Mouse (Mus musculus) limb, embryonic 15.5 days (tissue): ENCODE data around the gene Gng7. TPM values are rescaled to one million over a fixed set of nuclear protein-coding genes. Genes with fewer than 3 reads are reported as not detected.
A peak's percentile ranks its signal among the peaks of the same experiment; 100 is the strongest.

ENCODE experiments used
- ATAC-seq: fragments of 200-750 bp; cut with Nextera tagmentation; 2 replicates; pipeline ENCODE4 v1.8.0; 2017; ENCODE audit warnings: low read depth, moderate TSS enrichment; ENCODE audit not compliant: insufficient number of reproducible peaks, low FRiP score, low TSS enrichment
- H3K27ac ChIP-seq: fragments of 300-500 bp; sonication (generic); 2 replicates; pipeline ENCODE4 v1.5.1; 2015; ENCODE audit warnings: moderate library complexity, mild to moderate bottlenecking, inconsistent platforms
- H3K27me3 ChIP-seq: fragments of 300-500 bp; sonication (generic); 2 replicates; pipeline ENCODE4 v1.6.1; 2015; ENCODE audit warnings: inconsistent platforms
- H3K36me3 ChIP-seq: fragments of 300-500 bp; sonication (generic); 2 replicates; pipeline ENCODE4 v1.6.1; 2015; ENCODE audit warnings: inconsistent platforms
- H3K4me1 ChIP-seq: fragments of 300-500 bp; sonication (generic); 2 replicates; pipeline ENCODE4 v1.6.1; 2015; ENCODE audit warnings: inconsistent platforms
- H3K4me2 ChIP-seq: fragments of 300-500 bp; sonication (generic); 2 replicates; pipeline ENCODE4 v1.6.1; 2015; ENCODE audit warnings: mild to moderate bottlenecking, inconsistent platforms
- H3K4me3 ChIP-seq: fragments of 300-500 bp; sonication (generic); 2 replicates; pipeline ENCODE4 v1.5.1; 2015; ENCODE audit warnings: mild to moderate bottlenecking, inconsistent platforms
- H3K9ac ChIP-seq: fragments of 300-500 bp; sonication (generic); 2 replicates; pipeline ENCODE4 v1.6.1; 2015; ENCODE audit warnings: inconsistent platforms
- H3K9me3 ChIP-seq: fragments of 300-500 bp; sonication (generic); 2 replicates; pipeline ENCODE4 v1.6.1; 2016; ENCODE audit warnings: inconsistent platforms
- WGBS: fragments of 180-500 bp; shearing (Covaris S2); methylation state at CpG from one replicate; pipeline ENCODE4 v1.1.7; 2015; 5-methylcytosine and 5-hydroxymethylcytosine counted together
- polyA plus RNA-seq: library from polyadenylated mRNA; unstranded; fragments of >200 nt; fragmentation: Nextera tagmentation; extraction: Ambion mirVana; gene quantifications from 2 replicates; pipeline ENCODE4 v1.2.1, GENCODE M21; 2015

The Gng7 gene
- polyA plus RNA-seq, 1 experiment from 2014 or later = 8.7 TPM

DNA sequence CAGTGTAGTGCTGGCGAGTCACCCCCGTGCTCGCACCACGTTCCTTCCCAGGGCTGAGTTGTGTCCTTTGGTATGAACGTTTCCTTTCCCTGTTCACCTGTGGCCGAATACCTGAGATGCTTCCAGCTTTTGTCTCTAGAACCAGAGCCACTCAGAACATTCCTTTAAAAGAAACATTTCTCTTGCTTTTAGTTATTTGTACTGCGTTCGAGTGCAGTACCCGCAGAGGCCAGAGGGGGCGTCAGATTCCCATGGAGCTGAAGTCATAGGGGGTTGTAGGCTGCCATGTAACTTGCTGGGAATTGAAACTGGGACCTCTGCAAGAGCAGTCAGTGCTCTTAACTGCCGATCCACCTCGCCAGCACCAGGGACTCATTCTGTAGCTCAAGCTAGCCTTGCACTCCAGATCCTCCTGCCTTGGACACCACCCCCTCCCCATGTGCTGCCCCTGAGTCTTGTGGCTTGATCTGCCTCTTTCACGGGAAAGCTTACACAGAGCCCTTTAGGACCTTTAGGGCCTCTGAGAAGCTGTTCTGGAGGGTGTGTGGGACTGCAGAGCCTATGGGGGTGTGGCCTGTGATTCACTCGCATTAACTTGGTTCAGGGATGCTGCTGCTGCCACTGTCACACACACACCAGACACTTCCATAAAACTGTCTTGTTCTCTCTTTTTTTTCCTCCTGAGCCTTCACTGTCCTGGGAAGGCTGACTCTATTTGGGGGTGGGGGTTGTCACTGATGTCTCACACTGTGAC, 67.9 kb downstream of the Gng7 start:
- H3K4me1 ChIP-seq = peaks cover 31% of the 10 kb centered on the region

DNA sequence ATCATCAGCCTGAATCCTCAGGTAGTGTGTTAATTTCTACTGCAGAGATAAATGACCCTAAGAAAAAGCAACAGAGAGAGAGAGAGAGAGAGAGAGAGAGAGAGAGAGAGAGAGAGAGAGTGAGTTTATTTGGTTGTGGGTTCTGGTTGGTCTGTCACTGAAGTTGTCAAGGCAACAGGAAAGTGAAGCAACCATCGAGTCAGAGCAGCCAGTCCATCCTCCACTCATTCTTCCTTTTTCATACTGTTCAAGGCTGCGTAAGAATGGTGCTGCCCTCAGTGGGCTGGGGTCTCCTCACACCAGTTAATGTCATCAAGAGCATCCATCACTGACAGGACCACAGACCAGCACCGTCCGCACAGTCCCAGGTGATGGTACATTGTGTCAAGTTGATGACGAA, 70.5 kb downstream of the Gng7 start:
- Histone ChIP-seq H3K4me2 (no peak overlapping the region), H3K9ac (no peak overlapping the region), H3K27me3 (no peaks in the 10 kb centered on the region), H3K4me3 (no peak overlapping the region), H3K27ac (no peak overlapping the region), H3K4me1 (peaks cover 54% of the 10 kb centered on the region), H3K9me3 (no peaks in the 10 kb centered on the region), H3K36me3 (no peaks in the 10 kb centered on the region)
- WGBS = 85% methylated on average over 5 of the region's 5 CpGs
- ATAC-seq = no peak

More for the DNA sequence above, 67.9 kb downstream of the Gng7 start:
- 0 out of 2 replicates have a peak, but pooled peaks have one; percentile 20 for ATAC-seq
- H3K36me3 ChIP-seq = no peaks in the 10 kb centered on the region
- no peak overlapping the region for H3K9ac ChIP-seq
- H3K4me2 ChIP-seq = no peak overlapping the region
- 0 out of 2 replicates have a peak overlapping the region, but pooled peaks have one; percentile 35 for H3K27ac ChIP-seq
- no peaks in the 10 kb centered on the region for H3K27me3 ChIP-seq
- H3K9me3 ChIP-seq = no peaks in the 10 kb centered on the region
- H3K4me3 ChIP-seq = no peak overlapping the region
- WGBS = 59% methylated on average over 14 of the region's 14 CpGs

GRCm38 (mm10) chr10:80943701-80944100, 71.0 kb downstream of the Gng7 start:
- Histone ChIP-seq H3K9ac (no peak overlapping the region), H3K27me3 (no peaks in the 10 kb centered on the region), H3K4me2 (no peak overlapping the region), H3K9me3 (no peaks in the 10 kb centered on the region), H3K4me1 (peaks cover 59% of the 10 kb centered on the region), H3K36me3 (no peaks in the 10 kb centered on the region), H3K27ac (no peak overlapping the region), H3K4me3 (no peak overlapping the region)
- WGBS = 70% methylated on average over 9 of the region's 9 CpGs
- no peak for ATAC-seq

DNA sequence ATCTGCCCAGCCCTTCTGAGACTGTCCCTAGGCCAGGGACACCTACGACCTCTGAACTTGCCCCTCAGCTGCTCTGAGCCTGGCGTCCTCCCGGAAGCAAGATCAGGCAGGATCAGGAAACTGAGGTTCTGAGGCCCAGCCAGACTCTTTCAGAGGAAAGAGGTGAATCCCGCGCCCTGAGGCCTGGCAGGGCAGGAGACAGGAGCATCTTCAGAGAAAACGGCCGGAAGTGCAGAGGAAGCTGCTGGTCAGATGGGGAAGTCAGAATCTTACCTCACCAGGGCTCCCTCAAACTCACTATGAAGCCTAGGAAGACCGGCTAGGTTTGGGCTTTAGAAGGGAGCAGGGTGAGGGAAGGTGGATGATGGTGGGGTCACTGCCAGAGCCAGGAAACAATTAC, 71.8 kb downstream of the Gng7 start:
- Histone ChIP-seq H3K9me3 (no peaks in the 10 kb centered on the region), H3K4me2 (no peak overlapping the region), H3K4me3 (no peak overlapping the region), H3K27ac (no peak overlapping the region), H3K4me1 (peaks cover 59% of the 10 kb centered on the region), H3K36me3 (no peaks in the 10 kb centered on the region), H3K27me3 (no peaks in the 10 kb centered on the region), H3K9ac (no peak overlapping the region)
- no peak for ATAC-seq
- WGBS = 50% methylated on average over 8 of the region's 8 CpGs

DNA sequence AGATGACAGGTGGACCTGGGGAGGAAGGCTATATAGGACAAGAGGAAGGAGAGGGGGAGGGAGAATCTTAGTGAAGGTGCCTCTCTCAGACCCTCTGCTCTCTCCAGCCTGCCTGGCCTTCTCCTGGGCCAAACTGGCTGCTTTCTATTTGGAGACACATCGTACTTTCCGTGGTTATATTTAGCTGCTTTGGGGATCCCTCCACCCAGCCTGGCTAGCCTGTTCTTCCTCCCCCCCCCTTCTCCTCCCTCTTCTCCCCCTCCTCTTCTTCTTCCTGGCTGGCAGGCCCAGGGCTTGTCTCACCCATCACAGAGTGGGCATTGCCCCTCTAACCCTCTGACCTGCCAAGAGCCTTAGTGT, 73.8 kb downstream of the Gng7 start:
- no peaks in the 10 kb centered on the region for H3K27me3 ChIP-seq
- peak overlapping the region; percentile 60; the same call in 1 of the 2 replicates for H3K4me2 ChIP-seq
- ATAC-seq = no peak
- H3K9ac ChIP-seq = no peak overlapping the region
- H3K4me3 ChIP-seq = no peak overlapping the region
- peaks cover 65% of the 10 kb centered on the region for H3K4me1 ChIP-seq
- no peaks in the 10 kb centered on the region for H3K9me3 ChIP-seq
- 50% methylated on average over 2 of the region's 2 CpGs for WGBS
- H3K36me3 ChIP-seq = no peaks in the 10 kb centered on the region
- peak overlapping the region; percentile 89 for H3K27ac ChIP-seq

GRCm38 (mm10) chr10:80940320-80940987, 74.3 kb downstream of the Gng7 start:
- 0 out of 2 replicates have a peak overlapping the region, but pooled peaks have one; percentile 4 for H3K9ac ChIP-seq
- WGBS = 29% methylated on average over 8 of the region's 8 CpGs

GRCm38 (mm10) chr10:80939671-80940070, 75.1 kb downstream of the Gng7 start:
- ATAC-seq = peak; percentile 26; the same call in 1 of the 2 replicates
- Histone ChIP-seq H3K4me3 (peak overlapping the region; percentile 35), H3K27me3 (no peaks in the 10 kb centered on the region), H3K4me1 (peaks cover 76% of the 10 kb centered on the region), H3K36me3 (no peaks in the 10 kb centered on the region), H3K4me2 (peak overlapping the region; percentile 60), H3K9ac (peak overlapping the region; percentile 4; the same call in 1 of the 2 replicates), H3K27ac (peak overlapping the region; percentile 89), H3K9me3 (no peaks in the 10 kb centered on the region)
- WGBS = 2% methylated on average over 28 of the region's 28 CpGs

More at GRCm38 (mm10) chr10:80940320-80940987, 74.3 kb downstream of the Gng7 start:
- ATAC-seq = peak; percentile 35; the same call in 1 of the 2 replicates
- Histone ChIP-seq H3K27ac (peak overlapping the region; percentile 89), H3K9me3 (no peaks in the 10 kb centered on the region), H3K4me1 (peaks cover 70% of the 10 kb centered on the region), H3K4me3 (no peak overlapping the region), H3K36me3 (no peaks in the 10 kb centered on the region), H3K27me3 (no peaks in the 10 kb centered on the region), H3K4me2 (peak overlapping the region; percentile 60)

DNA sequence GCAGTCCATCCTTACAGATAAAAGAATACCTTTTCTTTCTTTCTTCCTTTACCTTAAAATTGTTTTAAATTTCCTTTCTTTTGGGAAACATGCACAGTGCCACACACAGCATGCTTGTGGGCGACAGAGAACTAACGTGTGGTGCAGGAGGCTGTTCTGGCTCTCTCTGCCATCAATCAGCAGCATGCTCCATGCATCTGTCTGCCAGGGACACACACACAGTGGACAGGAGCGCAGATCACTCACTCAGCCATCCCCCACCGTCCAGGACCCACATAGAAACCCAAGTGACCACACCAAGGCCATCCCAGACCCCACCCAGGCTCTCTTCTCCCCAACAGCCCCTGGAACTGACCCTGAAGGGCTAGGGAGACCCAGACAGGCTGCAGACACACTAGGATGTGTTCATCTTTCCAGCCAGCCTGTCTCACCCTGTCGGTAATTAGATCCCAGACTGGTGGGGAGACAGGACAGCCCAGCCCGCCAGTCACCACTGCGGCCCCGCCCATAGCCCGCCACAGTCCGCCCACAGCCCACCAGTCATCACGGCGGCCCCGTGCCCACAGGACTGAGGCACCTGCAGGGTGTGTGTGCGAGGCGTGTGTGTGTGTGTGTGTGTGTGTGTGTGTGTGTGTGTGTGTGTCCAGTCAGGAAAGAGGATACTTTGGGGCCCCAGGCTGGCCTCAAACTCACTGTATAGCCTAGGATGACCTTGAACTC, 75.8 kb downstream of the Gng7 start:
- Histone ChIP-seq H3K4me1 (peaks cover 82% of the 10 kb centered on the region), H3K27ac (peak overlapping the region; percentile 89), H3K36me3 (no peaks in the 10 kb centered on the region), H3K27me3 (peaks cover under 1% of the 10 kb centered on the region; the same call in 1 of the 2 replicates), H3K9ac (no peak overlapping the region), H3K4me2 (peak overlapping the region; percentile 60), H3K4me3 (peak overlapping the region; percentile 35), H3K9me3 (no peaks in the 10 kb centered on the region)
- WGBS = 9% methylated on average over 15 of the region's 15 CpGs
- peak; percentile 28; the same call in 1 of the 2 replicates for ATAC-seq

DNA sequence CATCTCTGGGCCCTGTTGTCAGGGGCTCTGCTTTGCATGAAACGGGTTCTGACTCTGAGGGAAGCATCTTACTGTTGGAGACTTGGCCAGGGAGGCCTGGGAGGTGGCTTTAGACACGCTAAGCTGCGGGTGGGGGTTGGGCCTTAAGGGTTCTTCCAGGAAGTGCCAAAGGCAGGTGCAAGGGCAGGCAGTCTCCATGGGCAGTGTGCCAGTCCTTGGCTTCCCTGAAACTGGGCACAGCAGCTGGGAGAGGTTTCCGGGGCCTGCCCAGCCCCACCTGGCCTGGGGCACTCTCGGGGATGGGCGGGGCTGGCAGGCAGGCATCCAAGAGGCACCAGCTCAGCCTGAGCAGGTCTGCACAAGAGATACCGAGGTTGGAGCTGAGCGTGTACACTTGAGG, 77.1 kb downstream of the Gng7 start:
- H3K4me3 ChIP-seq = no peak overlapping the region
- peaks cover 6% of the 10 kb centered on the region; the same call in 1 of the 2 replicates for H3K27me3 ChIP-seq
- ATAC-seq = no peak
- WGBS = 17% methylated on average over 8 of the region's 8 CpGs
- no peak overlapping the region for H3K9ac ChIP-seq
- no peaks in the 10 kb centered on the region for H3K36me3 ChIP-seq
- peak overlapping the region; percentile 89 for H3K27ac ChIP-seq
- H3K9me3 ChIP-seq = no peaks in the 10 kb centered on the region
- peaks cover 87% of the 10 kb centered on the region for H3K4me1 ChIP-seq
- H3K4me2 ChIP-seq = peak overlapping the region; percentile 21; the same call in 1 of the 2 replicates

GRCm38 (mm10) chr10:80936810-80937164, 78.0 kb downstream of the Gng7 start:
- ATAC-seq = no peak
- Histone ChIP-seq H3K27ac (peak overlapping the region; percentile 89), H3K9me3 (no peaks in the 10 kb centered on the region), H3K36me3 (no peaks in the 10 kb centered on the region), H3K9ac (no peak overlapping the region), H3K27me3 (peaks cover 6% of the 10 kb centered on the region; the same call in 1 of the 2 replicates), H3K4me3 (peak overlapping the region; percentile 40), H3K4me1 (peaks cover 96% of the 10 kb centered on the region), H3K4me2 (peak overlapping the region; percentile 60)
- WGBS = 13% methylated on average over 6 of the region's 6 CpGs

DNA sequence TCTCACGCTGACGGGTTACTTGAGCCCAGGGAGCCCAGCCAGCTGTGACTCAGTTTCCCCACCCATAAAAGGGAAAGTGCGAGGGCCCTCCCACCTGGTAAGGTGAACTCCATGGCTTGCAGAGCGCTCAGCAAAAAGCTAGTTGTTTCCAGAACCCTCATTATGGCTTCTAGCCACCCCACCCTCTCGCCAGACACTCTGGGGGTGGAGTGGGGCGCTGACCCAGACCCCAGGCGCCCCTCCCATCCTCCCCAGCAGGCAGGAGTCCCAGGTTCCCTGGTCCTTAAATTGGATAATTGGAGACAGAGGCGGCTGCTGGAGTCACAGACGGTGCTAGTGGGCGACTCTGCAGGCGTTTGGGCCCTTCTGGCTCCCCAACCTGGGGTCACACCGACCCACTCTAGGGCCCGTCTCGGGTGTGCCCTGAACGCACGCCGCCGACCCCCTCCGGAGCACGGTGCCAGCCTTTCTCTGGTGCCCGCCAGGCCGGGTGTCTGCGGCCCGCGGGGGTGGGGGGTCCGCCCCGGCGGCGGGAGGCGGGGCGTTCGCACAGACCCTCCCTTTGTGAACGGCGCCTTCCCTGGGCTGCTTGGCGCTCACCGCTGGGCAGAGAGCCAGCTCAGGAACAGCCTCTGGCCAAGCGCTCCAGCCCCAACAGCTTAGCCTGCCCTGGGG, 78.5 kb downstream of the Gng7 start:
- Histone ChIP-seq H3K27ac (peak overlapping the region; percentile 89), H3K4me1 (peaks cover 98% of the 10 kb centered on the region), H3K27me3 (peaks cover 6% of the 10 kb centered on the region; the same call in 1 of the 2 replicates), H3K4me3 (peak overlapping the region; percentile 40), H3K9me3 (no peaks in the 10 kb centered on the region), H3K4me2 (peak overlapping the region; percentile 60), H3K36me3 (no peaks in the 10 kb centered on the region), H3K9ac (peak overlapping the region; percentile 39; the same call in 1 of the 2 replicates)
- peak; percentile 47 for ATAC-seq
- 2% methylated on average over 35 of the region's 37 CpGs for WGBS
